Mouse (Mus musculus) cerebellum, postnatal 14 days (tissue): ENCODE measurements around the gene Mapkapk5.

Experiments
- DNase-seq, 2 experiments: peaks; one replicate each; pipeline ENCODE4 v3.0.0; 2021; ENCODE audit warnings: mixed read lengths in 2 of 2

Mapkapk5 gene

DNA sequence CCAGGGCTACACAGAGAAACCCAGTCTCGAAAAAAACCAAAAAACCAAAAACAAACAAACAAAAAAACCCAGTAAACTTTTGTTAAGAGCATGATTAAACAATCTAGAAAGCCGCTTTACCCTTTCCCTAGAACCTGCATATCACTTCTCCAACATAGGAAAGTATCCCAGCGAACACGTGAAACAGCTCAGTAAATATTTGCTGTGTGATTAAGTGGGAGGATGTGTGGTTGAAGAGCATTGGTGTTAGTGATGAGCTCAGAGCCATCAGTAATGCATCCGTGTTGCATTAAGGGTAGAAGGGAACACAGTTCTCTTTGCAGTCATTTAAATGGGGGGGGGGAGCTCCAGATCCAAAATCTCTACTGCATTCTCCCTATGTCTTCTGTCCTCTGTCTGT, 60.9 kb downstream of the Mapkapk5 start:
- no peak for DNase-seq

DNA sequence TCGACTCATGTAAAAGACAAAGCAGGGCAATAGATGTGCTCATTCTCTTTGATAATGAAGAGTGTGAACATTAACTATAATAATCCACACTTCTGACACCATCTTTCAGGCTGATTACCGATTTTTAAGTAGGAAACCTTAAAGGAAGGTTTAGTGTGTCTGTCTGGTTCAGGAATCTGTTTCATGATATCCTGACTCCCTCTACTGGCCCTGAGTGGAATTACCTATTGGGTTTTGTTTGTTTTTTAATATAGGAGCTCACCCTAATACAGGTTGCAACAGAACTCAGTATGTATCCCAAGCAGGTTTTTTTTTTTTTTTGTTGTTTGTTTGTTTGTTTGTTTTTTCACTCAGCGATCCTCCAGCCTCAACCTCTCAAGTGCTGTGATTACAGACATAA, 68.0 kb downstream of the Mapkapk5 start:
- peak; percentile 68 to 75 for DNase-seq

DNA sequence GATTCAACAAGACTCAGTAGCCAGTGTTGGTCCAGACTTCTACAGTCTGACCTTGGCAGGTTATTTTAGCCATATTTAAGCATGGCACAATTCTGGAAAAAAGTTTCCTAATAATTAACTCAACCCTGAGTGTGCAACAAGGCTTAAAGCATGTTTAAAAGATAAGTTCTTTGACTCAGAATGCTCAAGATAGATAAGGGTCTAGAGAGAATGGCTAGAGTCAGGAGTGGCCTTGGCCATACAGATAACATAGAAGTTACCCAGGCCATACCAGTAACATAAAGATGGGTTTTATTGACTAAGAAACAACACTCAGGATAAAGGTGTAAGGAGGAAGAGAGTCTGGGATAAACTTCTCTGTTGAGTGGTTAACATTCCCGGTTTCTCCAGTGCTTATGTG, 69.7 kb downstream of the Mapkapk5 start:
- DNase-seq, result no peak
